Mouse (Mus musculus): Measurements from ENCODE around the gene Unc13c. TPM values are rescaled to one million over a fixed set of nuclear protein-coding genes. Genes with fewer than 3 reads are reported as not detected.
A peak's percentile ranks its signal among the peaks of the same experiment; 100 is the strongest.

The Unc13c gene
- total RNA-seq, 2 experiments from 2014 or later = 6.8 to 7.2 TPM

DNA sequence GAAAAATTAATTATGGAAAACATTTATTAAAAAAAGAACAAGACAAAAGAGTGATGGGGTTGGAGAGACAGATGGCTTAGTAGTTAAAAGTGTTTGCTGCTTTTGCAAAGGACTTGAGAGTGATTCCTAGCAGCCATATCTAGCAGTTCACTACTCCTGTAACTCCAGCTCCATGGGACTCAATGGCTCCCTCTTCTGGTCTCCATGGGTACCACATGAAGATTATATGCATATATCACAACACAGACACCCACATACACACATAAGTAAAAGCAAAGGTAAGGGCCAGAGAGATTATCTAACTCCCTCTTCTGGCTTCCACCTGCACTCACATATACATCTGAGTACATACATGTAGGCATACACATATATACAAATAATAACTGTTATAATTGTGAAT, 519.5 kb downstream of the Unc13c start:
- peak; percentile 41 for TF ChIP-seq CTCF (conservative IDR thresholded peaks at IDR 0.05)
- no peak for DNase-seq (ENCODE audit: low spot score in 2 of 2)
- Histone ChIP-seq H3K4me3 (no peak overlapping the region), H3K27ac (no peak overlapping the region)

- Histone ChIP-seq H3K4me3 (no peak overlapping the region), H3K27ac (no peak overlapping the region)
- DNase-seq (ENCODE audit: low spot score in 2 of 2) = no peak
- TF ChIP-seq CTCF (conservative IDR thresholded peaks at IDR 0.05) = no peak
Observed at GRCm38 (mm10) chr9:73431925-73432324, 536.8 kb downstream of the Unc13c start.

Other genes with a start within 250 kb of the Unc13c start
- gene Wdr72, start 141.4 kb upstream of the Unc13c start, total RNA-seq (2021) = not detected

Data from layer of hippocampus, adult 2 months (tissue).